Mouse (Mus musculus) liver, embryonic 14.5 days (tissue): ENCODE data around the gene Cacna1d.

Source experiments
- CTCF ChIP-seq: IDR thresholded peaks from 2 replicates; pipeline ENCODE4 v1.5.1; 2016; ENCODE audit warnings: antibody characterized with exemption, low read depth, control low read depth
- EP300 ChIP-seq: IDR thresholded peaks from 2 replicates; pipeline ENCODE4 v1.6.1; 2016; ENCODE audit warnings: antibody characterized with exemption, low read depth

GRCm38 (mm10) chr14:30531431-30531830 is 40.2 kb upstream of the Cacna1d start:
- TF ChIP-seq CTCF, result no peak
- TF ChIP-seq EP300, result no peak
